Mouse (Mus musculus): ENCODE measurements around the gene Gm10197.

Gm10197 gene

DNA sequence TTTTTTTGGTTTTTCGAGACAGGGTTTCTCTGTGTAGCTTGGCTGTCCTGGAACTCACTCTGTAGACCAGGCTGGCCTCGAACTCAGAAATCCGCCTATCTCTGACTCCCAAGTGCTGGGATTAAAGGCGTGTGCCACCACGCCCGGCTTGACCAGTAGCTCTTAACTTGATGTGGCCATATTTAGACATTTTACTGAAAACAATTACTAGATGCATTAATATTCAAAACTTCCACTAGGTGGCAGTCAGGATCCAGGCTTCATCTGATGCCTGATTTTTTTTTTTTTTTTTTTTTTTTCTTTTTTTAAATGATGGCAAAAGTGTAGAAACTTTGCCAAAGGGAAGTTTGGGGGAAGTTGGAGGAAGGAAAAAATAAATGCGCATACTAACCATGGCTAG is 23.0 kb upstream of the Gm10197 start:
- DNase-seq (ENCODE audit: low spot score in 2 of 2) = peak in 1 of 2 experiments; percentile 30

DNA sequence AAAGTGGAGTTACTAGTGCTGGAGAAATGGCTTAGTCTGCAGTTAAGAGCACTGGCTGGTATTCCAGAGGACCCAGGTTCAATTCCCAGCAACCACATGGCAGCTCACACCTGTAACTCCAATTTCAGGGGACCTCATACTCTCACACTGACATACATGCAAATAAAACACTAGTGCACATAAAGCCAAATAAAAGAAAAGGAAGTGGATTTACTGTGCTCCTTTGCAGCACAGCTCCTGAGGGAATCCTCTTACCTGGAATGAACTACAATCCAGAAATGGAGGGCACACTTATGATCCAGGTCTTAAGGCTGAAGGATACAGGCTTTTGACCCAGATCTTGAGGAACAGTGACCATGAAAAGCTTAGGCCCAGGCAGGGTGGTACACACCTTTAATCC is 22.1 kb upstream of the Gm10197 start:
- DNase-seq (ENCODE audit: low spot score in 2 of 2) = no peak

DNA sequence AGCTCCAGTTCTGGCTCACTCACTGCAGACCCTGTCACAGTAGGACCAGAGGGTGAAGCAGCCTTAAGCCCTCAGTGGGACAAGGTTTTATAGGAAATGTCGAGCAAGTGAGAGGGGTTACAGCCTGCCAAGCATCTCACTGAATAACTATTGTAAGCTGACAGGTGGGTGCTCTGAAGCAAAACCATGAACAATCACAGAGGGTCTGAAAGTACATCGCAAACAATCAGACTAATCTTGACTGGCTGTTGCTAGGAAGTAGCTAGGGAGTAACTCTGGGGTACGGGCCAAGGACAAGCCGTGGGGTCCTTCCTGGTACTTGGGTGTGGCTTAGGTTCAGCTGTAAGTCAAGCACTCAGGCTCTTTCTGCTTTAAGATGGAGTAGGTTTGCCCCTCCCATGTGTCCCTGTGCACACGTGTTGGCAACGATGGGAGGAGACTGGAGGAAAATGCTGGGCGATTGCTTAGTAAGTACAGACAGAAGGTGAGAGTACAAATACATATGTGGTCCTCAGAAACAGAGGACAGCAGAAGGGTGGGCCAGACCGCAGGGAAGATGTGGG is 21.3 kb upstream of the Gm10197 start:
- no peak for DNase-seq (ENCODE audit: low spot score in 2 of 2)

DNA sequence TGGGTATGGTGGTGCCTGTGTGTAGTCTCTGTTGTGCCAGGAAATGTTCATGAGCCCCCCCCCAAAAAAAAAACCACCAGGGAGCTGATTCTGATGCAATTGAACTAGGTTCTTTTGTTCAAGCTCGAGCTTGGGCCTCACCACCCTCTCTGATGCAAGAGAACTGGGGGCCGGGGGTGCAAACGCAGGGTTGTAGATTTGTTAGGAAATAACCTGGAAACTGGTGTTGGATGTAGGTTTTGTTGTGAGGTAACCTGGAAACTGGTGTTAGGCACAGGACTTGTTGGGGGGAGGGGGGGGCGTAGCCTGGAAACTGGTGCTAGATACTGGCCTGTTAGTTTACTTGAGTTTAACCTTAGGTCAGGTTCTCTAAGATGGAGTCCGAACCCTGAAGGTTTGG is 20.2 kb upstream of the Gm10197 start:
- DNase-seq (ENCODE audit: low spot score in 2 of 2) = no peak

DNA sequence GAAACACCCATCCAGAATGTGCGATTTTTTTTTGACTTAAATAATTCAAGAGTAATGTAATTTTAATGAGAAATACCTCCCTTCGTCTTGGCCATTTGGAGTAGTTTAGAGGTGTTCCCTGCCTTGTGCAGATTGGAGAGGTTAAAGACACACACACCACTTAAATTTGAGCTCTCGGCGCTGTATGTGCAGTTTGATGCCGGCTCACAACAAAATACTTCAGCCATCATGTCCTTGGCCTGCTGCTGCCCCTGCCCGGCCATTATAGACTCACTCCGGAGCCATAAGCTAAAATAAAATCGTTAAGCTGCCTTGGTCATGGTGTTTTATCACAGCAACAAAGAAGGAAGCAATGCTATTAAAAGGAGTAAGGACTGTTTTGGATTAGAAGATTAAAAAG is 19.8 kb upstream of the Gm10197 start:
- no peak for DNase-seq (ENCODE audit: low spot score in 2 of 2)

DNA sequence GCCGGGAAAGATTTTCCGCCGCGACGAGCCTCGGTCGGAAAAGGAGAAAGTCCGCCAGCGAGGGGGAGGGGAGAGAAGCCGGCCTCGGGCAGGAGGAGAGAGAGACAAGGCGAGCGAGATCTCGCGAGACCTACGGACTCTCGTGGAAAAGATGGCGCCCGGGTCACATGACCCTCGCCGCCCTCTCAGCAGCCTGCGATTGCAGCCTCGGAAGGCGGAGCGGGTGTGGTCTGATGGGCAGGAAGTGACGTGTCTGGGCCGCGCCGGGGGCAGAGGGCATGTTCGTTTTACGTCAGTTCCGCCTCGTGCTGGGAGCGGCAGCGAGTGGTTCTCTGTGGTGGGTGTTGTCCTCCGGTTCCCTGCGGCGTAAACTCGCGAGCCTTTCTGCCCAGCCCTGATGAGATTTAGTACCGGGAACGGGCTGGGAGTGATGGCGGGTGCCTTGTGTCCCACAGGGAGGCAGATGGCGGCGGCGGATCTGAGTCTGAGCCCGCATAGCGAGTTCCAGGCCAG is 19.0 kb upstream of the Gm10197 start, which contains the start of gene Smndc1:
TSS of gene Smndc1 (minus strand) at position 84 of the 513 bp plus-strand sequence.
- DNase-seq (ENCODE audit: low spot score in 2 of 2) = peak; percentile 97 to 99

DNA sequence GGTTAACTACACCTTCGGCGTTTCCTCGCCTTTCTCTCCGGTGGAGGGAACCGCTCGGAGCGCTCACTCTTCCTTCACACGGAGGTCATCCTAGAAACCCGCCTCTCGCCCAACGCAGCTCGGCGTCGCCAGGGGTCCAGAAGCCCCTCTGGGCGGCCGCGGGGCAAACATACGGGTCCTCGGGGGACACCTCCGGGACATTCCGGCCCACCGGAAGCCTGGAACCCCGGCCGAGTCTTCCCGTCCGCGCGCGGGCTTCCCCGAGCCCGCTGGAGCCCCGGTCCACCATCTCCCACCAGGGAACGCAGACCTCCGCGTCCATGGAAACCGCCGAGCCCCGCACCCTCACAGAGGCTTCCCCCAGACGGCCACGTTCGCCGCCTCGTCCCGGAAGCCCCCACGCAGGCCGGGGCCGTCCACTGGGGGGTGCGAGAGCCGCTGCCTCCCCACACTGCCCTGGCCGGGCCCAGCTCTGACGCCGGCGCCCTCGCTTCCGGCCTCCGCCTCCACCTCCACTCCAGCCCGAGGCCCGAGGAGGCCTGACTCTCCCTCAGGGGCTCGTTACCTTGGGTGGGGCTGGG is 18.4 kb upstream of the Gm10197 start:
- DNase-seq (ENCODE audit: low spot score in 2 of 2) = no peak

DNA sequence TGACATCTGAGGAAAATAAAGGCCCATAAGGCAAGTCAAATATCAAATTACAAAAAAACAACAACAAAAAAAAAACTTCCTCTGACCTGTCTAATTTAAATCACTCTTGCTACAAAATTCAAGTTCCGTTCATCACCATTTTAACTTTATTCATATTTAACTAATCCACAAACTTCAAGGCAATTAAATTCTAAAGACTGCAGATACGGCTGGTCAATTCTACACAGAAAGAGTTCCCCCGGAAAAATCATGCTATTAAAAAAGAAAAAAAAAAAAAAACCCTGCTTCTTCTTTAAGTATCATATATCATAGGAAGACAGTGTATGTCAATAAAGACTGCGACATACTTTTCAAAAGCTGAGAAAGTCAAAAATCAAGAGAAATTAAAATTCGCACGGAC is 17.9 kb upstream of the Gm10197 start:
- DNase-seq (ENCODE audit: low spot score in 2 of 2) = no peak

DNA sequence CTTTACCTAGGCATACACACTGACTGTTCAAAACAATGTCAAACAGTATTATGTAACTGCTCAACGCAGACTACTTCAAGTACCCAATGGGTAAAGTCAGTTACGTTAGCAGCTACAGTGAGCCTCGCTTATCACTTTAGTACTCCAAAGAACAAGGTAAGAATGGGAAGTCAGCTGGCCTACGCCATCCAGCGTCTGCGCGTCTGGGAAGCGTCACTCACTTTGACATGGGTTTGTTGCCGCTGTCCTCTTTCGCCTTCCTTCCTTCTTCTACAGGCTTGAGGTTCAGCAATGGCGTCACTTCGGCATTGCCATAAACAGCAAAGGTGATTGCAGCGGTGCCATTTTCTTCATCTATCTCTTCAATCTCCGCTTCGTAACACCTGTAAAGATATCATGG is 11.8 kb upstream of the Gm10197 start:
- DNase-seq (ENCODE audit: low spot score in 2 of 2) = no peak

DNA sequence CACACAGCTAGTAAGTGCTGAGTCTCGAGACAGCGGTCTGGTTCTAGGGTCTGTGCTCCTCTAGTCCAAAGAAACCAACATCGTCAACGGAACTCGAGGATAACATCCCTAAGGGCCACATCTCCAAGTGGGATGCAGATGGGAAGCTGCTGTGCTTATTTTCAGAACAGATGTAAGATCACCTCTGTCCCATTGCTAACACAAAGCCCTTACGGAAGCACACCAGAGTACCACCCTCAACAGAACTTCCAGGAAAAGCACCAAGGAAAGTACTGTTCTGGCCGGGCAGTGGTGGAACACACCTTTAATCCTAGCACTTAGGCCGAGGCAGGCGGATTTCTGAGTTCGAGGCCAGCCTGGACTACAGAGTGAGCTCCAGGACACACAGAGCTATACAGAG is 6.9 kb upstream of the Gm10197 start:
- DNase-seq (ENCODE audit: low spot score in 2 of 2) = no peak

DNA sequence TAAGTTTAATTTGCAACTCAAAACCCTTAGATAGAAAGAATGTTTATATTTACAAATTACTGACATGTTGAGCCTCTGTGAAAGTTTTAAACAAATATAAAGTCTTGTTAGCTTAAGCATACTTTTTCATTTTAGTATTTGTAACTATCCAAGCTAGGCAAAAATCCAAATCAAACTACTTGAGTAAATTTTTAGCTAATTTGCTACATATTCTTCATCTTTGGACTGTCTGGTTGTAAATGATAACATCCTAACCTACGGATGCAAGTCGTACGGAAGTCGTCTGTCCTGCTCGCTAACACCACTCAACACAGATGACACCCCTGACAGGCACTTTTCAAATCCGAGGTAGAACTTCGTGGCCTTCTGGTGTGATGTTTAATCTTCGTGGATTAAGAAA is 6.1 kb upstream of the Gm10197 start:
- no peak for DNase-seq (ENCODE audit: low spot score in 2 of 2)

DNA sequence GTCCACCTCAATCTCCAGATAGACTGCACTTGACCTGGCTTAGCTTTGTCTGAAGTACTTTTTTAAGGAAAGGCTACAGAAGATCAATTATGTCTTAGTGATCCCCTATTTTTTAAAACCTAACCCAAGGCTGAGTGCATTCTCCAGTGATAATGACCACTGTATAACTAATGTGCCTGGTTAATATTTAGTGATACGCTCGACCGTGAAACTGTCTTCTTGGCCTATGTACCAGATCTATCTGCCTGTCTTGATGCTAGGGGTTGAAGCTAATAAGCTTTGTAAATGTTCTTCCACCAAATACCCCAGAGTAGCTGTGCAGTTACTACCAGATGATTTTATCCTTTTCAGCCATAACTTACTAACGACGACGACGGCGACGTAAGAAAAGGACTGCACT is 4.2 kb upstream of the Gm10197 start:
- no peak for DNase-seq (ENCODE audit: low spot score in 2 of 2)

DNA sequence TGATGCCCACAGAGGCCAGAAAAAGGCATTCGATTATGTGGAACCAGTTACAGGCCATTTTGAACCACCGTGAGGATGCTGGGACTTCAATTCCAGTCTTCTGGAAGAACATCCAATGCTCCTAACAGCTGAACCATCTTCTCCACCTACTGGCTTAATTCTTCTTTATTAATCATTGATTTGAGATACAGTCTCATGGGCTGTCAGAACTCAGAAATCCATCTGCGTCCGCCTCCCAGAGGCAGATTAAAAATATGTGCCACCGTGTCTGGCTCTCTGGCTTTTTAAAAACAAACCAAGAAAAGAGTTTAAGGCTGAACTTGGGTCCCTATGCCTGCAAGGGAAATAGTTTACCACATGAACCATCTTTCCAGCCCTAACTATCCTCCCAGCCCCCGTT is 3.7 kb upstream of the Gm10197 start:
- no peak for DNase-seq (ENCODE audit: low spot score in 2 of 2)

DNA sequence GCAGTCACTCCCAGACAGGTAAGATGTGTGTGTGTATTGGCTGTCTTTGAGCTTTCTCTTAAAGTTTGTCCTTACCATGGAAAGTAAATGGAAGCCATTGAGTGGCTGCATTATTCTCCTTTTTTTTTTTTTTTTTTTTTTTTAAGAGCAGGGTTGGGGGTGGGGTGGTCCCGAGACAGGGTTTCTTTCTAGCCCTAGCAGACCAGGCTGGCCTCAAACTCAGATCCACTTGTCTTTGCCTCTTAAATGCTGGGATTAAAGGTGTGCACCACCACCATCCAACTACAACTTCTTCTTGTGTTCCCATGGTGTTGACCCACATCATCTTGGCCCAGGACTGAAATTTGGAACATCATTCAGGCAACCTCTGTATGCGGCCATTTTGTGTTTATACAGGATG is 2.0 kb upstream of the Gm10197 start:
- no peak for DNase-seq (ENCODE audit: low spot score in 2 of 2)

DNA sequence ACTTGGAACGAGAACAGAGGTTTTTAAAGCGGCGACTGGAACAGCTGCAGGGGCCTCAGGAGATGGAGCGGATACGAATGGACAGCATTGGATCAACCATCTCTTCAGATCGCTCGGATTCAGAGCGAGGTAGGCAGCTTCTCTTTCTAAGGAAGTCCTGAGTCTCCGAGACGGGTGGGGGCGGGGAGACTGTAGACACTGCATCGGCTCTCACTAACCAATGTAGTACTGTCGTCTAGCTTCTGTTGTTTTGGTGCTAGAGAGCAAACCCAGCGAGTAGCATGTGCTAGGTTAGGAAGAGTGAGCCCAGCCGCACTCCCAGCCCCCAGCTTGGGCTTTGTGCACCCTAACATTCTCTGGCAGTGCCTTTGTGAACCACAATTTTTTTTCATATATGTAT is 1.3 kb downstream of the Gm10197 start:
- no peak for DNase-seq (ENCODE audit: low spot score in 2 of 2)

DNA sequence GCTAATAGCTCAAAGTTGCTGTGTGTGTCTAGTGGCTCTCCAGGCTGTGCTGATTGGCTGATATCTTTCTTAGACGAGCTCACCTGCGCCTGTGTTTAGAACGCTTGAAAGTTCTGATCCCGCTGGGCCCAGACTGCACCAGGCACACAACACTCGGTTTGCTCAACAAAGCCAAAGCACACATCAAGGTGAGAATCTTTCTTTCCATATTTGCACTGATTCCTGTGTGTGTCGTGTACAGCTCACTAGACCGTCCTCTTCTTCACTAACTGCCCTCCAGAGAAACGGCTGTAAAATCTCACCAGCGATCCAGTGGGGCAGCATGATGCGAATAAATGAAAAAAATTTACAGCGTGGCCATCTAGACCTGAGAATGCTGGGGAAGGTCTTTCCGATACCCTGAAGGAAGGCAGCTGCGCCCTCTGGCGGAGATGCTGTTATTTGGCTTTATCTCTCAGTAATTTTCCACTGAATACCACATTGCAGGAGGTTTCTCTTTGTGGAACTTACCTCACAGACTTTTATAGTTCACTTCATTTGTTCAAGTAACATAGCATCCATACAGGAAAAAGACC is 2.0 kb downstream of the Gm10197 start:
- DNase-seq (ENCODE audit: low spot score in 2 of 2) = peak; percentile 83 to 87

DNA sequence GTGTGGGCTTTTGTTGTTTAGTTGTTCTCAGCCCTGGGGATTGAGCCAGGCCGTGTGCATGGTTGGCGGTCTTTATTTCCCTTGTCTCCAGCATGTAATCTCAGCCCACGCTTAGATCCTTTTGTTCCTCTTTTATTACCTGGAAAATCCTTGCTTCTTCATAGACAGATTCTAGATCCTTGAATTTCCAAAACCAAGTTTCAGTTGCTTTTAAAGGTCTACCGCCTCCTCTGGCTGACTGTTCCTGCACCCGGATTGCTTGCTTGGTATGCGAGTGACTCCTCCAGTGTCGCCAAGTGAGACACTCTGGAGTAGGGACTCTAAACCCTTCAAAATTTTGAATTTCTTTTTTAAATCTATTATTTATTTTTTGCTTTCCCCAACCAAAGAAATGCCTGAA is 4.7 kb downstream of the Gm10197 start:
- DNase-seq (ENCODE audit: low spot score in 2 of 2) = no peak

DNA sequence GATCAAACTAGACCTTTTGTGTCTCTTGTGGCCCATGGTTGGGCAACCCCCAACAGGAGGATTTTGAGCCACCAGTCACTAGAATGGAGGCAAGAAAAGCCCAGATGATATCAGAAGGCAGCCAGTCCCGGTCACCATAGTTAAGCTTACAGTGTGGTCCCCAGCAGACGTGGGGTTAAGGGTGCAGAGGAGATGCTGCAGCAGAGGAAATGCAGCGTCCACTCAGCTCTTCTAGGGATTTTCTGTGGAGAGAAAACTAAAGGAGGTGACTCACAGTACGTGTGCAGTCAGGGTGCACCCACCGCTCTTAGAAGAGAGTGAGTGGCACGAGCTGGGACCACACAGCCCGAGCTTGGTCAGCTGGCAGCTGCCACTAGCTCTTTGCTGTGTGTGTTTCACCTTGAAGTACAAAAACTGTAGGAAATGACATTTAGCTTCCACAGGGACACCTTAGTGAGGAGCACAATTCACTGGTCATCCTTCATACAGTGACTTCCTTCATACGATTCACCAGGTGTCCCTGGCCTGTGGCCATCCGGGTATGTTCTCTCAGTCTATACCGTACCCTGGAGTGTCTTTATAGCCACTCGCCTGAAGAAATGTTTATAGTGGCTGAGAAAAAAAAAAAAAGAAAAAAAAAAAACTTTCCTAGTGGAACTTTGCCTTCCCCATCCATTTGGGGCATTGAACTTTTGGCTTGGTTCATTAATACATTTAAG is 5.3 kb downstream of the Gm10197 start:
- no peak for DNase-seq (ENCODE audit: low spot score in 2 of 2)

DNA sequence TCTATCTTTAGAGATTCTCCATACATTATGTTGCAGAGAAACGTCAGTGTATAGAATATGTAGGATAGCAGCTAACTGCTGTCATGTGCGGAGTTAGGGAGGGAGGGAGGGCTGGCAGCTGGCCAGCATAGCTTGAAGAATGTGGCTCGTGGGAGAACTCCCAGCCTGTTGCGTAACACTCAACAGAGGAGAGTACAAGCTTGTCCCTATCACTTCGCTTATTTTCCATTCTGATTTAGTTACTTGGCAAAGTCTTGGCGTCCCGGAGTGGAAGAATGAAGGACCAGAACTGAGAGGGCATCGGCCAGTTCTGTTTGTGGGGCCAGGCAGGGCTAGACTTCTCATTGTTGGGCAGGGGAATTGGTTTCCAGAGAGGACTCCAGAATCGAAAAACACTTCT is 6.6 kb downstream of the Gm10197 start:
- DNase-seq (ENCODE audit: low spot score in 2 of 2) = no peak

DNA sequence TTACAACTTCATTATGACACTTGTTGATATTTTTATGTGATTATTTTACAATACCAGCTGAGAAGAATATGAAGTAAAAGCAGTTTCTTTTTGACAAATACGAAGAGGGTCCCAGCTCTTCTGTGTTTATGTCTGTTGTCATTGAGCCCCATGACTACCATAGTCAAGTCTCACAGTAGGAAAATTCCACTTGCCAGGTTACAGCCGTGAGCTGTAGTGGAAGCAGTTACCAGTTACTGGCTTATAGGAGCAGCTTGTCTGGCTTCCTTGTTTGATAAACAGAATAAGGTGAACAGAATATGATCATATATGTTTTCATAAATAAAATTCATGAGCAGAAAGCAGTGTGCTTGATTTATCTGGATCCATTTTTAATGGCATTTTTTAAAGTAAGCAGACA is 7.0 kb downstream of the Gm10197 start:
- no peak for DNase-seq (ENCODE audit: low spot score in 2 of 2)

DNA sequence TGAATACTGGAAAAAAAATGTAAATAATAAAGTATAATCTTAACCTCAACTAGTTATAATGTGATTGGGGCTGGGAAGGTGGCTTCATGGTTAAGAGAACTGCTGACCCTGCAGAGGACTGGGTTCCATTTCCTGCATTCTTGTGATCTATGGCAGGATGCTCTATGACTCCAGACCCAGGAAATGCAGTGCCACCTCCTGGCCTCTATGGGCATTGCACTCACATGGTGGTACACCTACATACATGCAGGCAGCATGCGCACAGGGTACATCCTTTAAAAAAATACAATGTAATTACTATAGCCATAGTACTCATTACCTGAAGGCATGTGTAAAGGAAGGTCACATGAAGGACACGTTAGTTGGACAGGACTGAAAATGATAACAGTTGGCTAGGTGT is 8.6 kb downstream of the Gm10197 start:
- DNase-seq (ENCODE audit: low spot score in 2 of 2) = peak in 1 of 2 experiments; percentile 56

DNA sequence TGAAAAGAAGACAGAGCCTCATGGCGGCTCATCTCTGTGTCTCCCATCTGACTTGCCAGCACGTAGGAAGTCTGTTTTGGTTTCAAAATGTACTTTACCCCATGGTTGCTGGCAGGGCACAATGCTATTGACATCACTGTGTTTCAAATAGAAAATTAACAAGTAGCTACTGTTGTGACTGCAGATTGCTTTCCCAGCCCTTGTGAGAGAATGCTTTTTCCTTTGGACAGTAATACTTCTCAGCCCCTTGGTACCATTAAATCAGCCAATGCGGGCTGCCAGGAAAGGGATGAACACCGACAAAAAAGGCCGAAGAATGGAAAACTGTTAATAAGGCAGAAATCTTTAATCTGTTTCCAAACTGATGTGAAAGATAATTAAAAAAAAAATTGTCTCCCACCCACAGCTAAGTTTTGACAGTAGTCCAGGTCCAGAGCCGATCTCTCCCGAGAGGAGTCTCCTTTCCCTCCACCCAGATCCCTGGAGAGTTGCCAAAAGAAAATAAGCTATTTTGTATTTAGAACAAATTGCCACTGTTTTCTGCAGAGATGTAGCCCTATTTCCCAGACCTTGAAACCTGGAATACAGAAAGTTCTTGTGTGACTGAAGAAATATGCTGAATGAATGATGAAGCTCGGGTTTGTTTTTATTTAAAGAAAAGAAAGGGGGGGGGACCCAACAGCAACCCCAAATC is 11.2 kb downstream of the Gm10197 start:
- peak in 1 of 2 experiments; percentile 23 for DNase-seq (ENCODE audit: low spot score in 2 of 2)
